Mouse (Mus musculus) heart, adult 11 months (tissue): ENCODE measurements around the gene Dok7.
A peak's percentile ranks its signal among the peaks of the same experiment; 100 is the strongest.

Source experiments
- DNase-seq: peaks from one replicate; pipeline ENCODE4 v3.0.0; 2022

Dok7 gene

DNA sequence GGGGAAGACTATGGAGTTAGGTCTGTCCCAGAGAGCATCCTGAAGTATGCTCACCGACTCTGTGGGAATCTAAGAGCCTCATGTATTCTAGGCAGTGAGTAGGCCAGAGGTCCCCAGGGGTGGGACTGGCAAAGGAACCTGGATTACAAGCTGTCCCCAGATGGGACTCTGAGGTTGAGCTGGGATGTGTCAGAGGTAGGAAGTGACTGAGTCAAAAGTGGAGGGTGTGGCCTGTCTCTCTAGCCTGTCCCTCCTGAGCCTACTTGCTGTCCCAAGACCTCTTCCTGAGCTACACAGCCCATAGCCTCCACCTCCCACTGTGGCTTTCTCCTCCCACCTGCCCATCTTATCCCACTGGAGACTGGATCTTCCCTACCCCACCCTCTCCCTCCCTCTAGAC lies 1.6 kb downstream of the Dok7 start:
- peak; percentile 94 for DNase-seq

DNA sequence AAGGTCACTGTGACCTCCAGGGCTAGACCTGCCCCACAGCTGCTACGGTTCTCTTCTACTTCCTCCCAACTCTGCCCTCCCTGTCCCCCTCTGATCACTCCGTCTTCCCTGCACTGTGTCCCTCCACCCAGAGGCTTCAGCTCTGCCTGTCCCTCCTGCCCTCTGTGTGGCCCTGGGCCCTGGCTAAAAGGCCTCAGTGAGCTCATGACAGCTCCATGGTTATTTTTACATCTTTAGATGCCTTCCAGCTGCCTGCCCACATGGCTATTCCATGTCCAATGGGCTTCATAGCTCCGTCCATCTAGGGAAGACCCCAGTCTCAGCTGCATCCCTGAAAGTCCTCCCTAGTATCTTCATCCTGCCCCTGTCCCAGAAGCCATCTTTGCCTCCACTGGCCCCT lies 3.5 kb downstream of the Dok7 start:
- DNase-seq = peak; percentile 96

DNA sequence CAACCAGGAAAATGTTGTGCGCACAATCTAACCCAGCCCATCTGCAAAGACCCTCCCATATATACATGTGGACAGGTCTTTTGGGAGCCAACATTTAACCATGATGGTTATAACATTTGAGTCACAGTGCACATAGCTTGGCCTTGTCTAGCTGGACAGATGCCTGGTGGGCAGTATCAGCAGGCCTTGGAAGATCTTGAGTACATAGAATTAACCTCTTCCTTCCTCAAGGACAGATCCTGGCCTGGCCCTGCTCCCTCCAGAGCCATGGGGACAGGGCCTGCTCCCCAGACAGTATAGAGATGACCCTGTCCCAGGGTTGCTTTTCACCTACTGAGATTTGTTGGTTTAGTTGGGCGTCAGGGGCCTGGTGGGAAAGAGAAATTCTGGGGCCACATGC lies 13.3 kb downstream of the Dok7 start:
- no peak for DNase-seq

DNA sequence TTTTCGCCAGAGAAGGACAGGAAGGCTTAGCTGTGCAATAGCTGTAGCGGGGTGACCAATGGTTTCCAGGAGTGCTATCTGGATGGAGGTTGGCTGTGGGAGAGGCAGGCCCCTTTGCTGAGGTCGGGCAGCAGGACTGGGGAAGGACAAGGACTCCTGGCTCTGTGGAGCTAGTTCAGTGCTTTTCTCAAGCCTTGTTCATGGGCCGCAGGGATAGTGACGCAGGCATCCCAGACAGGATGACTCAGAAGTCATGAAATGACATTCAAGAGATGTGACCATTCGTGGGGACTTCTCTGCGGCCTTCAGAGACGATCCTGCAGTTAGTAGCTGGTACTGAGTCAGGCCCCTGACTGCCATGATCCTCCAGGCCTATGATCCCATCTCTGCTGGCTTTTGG lies 13.7 kb downstream of the Dok7 start:
- DNase-seq = no peak

DNA sequence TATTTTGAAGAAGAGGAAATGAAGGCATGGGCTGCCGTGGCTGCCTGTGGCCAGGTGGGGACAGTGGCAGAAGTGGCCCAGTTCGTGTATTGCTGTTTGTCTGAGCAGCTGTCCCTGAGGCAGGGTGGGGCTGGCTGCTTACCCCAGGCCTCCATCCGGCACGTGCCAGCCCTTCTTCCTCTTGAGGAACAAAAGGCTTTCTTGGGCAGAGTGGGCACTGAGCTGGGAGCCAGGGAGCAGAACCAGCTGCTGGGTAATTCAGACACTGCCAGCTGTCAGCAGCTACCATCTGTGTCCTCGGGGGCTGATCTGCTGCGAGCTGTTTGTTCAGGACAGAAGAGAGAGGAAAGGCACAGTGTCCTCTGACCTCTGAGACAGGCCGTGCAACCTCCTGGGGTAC lies 14.4 kb downstream of the Dok7 start:
- no peak for DNase-seq

DNA sequence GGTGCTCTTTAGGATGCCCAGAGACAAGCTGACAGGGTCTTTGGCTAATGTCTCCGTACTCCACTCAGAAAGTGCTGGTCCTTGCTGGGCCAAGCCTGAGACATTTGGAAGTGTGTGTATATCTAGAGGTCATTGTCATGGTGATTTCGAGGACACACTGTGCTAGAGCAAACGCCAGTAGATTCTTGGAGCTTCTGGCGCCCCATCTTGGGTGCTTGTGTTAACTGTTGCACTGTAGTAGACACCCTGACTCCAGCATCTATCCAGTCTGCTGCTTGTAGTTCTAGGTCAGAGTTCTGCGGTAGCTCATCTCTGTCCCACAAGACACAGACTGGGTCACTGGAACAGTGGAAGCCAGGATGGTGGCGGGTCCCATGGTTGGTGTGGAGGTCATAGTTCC lies 15.3 kb downstream of the Dok7 start:
- DNase-seq = no peak

DNA sequence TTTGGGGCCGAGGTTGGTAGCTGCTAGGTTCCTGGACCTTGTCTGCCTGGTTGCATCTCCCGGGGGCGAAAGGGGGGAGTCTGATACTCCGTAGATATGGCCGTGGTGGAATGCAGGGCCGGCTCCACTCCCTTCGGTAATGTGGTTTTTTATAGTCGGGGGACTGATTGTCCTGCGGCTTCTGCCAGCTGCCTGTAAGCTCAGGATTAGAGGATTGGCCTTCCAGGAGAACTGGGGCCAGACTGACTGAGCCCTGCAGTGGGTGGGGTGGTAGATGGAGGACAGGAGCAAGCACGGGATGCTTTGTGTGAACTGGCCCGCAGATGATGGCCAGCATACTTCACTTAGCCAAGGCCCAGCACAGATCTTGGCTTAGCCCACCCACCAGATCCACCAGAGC lies 16.7 kb downstream of the Dok7 start:
- peak; percentile 96 for DNase-seq

DNA sequence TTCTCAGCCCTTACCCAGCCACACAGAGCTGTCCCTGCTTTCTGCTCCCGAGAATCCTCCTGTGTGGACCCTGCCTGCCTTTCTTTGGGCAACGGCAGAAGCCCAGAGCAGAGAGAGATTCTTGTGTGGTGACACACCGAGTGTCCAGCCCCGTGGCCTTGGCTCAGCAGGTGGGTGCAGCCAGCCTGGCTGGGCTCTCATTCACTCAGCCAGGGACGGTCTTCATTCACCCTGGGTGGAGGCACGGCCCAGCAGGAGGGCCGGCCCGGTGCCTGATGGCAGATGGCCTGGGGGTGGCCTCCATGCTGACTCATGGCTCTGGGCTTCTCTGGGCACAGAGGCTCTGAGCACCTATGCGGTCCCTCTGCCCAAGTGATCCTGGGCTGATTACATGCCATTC lies 17.4 kb downstream of the Dok7 start:
- DNase-seq = peak; percentile 96

DNA sequence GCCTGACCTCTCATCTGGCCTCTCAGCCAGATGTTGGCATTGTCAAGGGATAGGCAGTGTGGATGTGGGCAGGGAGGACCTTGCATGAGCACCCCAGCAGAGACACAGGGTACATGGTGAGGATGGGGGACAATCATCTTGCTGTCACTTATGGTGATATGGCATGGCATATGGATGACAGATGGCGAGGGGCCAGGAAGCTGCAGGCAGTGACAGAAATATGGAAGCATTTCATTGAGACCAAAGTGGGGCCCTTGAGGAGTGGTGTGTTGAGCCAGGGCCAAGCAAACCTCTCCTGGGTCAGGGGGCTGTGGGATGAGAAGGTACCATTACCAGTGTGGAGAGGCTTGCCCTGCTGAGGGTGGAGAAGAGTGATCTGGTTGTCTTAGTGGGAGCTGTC lies 19.8 kb downstream of the Dok7 start:
- DNase-seq = no peak

DNA sequence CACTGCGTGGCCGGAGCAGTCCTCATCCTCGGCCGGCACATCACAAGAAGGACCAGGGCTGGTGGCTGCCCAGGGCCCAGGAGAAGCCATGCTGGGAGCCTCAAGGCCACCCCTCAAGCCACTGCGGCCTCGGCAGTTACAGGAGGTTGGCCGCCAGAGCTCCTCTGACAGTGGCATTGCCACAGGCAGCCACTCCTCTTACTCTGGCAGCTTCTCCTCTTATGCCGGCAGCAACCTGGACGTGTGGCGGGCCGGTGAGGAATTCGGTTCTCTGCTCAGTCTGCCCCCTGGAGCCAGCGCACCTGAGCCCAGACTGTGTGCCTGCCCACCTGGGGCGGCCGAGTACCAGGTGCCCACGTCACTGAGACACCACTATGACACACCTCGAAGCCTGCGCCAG lies 22.5 kb downstream of the Dok7 start:
- DNase-seq = no peak

DNA sequence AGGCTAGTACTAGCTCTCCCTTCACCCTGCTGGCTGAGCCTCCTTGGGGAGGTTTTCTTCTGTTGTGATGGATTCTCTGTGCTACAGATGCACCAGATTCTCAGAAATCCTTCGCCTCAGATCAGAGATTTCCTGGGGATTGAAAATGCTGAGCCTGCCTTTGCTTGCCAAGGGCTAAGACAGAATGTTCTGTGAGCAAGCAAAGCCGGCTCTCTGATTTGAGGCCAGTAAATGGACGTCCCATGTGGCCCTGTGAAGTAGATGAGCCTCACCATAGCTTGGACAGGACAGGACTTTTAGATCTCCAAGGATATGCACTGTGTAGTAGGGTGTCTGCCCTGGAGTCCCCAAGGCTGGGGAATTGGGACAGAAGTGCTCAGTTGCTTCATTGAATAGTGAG lies 28.3 kb downstream of the Dok7 start:
- DNase-seq = peak; percentile 93

DNA sequence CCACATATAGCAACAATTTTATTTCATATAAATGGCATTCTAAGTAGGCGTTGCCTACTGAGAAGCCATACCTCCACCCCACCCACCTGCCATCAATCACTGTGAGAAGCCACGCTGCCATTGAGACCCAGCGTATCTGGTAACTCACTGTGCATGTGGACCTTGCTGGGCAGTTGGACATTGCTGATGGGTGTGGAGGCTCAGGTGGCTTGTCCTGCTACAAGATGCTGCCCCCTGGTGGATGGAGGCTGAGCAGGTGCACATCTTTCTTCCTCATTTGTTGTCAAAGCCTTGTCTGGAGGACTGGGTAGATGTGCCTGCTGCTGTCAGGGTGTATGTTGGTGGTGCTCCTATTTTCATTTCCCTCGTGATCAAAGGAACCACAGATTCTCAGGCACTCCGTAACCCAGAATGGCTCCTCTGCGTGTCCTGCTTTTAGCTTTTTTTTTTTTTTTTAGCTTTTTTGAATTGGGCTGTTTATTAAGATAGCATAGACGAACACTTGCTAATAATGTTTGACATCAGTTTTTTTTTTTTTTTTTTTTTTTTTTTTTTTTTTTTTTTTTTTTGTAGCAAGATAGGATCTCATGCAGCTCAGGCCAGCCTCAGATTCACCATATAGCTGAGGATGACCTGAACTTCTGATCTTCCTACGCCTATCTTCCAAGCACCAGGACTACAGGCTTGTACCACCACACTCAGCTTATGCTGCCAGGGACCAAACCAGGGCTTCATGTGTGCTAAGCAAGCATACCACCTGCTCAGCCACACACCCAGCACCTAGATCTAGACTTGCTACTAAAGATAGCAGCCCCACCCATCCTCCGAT lies 32.4 kb downstream of the Dok7 start:
- DNase-seq = no peak

DNA sequence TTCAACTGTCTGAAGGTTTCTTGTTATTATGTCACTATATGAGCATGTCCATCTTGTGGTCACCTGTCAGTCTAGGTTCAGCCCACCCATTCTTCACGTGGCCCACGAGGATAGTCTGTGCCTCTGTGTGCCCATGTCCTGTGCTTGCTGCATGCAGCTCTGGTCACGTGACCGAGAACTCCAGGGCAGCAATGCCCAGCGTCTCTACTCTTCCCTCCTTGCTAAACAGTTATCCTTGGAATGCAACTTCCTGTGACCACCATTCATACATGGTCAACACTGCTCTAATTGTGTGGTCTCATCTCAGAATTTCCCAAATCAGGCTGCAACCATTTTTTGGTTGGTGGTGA lies 33.0 kb downstream of the Dok7 start:
- DNase-seq = no peak

DNA sequence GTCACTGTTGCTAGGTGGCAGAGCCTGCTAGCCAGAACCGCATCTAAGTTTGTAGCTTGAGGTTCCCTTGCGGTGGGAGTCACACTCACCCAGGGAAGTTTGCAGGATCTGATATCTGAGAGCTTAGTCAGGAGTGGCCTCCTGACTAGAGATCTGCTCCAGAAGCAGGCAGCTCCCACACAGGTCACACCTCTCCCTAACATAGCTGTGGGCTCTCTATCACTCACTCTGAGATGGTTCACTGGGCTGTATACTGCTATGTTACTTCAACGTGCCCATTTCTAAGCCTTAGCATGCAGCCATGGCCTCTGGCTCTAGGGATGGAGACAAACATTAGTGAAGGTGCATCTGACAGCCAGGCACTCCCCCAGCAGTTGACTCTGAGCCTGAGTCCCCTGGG lies 35.1 kb downstream of the Dok7 start:
- no peak for DNase-seq

DNA sequence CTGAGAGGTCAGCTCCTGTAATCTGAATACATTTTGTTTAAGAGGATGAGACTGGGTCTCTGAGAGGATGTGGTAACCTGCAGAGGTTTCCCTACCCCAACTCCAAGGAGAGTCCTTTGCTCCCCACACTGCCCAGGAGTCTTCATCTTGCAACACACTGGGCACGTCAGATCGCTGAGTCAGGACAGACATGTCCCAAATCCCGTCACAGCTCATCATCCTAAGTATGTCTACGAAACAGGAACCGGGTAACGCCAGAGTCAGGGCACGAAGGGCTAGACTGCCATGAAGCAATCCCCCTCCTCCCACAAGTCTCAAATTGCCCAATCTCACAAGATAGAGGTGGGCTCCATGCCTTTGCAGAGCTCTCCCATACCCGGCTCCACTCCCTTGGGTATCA lies 46.5 kb downstream of the Dok7 start:
- DNase-seq = peak; percentile 86

DNA sequence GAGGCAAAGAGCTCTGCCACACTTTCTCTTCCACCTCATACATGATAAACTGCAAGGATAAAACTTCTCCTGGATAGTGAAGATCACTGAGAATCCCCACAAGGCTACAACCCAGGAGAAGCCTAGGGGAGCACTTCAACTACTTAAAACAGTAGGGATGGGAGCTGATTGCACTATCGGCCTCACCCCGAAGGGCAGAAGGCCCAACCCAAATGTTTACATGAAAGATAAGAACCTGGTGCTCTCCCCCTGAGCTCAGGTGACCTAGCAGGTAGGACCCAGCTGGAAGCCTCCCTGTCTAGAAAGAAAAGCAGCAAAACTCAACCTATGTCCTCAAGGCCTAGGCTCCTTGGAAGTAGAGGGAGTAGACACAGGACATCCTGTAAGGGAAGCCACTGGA lies 47.0 kb downstream of the Dok7 start:
- no peak for DNase-seq

DNA sequence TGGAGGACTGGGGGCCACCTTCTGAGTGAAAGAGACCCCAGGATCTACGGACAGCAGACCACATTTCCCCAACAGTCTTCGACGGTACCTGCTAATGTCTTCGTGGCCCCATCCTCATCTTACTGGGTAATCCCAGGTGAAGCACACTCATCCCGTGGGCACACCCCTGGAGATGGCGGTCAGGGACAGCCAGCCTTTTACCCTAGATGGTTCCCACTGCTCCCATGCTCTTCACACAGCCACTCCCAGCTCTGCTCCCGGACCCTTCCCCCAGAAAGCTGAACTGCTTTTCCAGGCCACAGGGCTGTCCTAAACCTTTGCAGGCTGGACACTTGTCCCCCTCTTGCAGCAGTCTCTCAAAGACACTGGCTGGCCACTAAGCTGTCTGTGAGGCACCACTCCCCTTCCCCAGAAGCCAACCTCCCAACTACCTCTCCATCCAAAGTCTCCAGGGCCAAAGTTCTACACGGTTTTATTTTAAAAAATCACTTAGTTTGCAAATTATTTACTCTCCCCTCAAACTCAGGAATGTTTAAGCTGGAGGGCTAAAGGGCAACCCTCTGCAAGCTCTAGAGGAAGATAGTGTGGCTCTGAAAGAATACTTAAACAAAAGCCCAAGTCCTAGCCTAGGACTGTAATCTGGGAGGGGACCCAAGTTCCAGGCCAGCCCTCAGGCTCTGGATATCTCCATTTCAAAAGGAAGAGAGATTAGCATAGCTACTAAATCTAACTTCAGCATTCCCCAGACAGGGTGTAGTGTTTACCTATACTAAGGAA lies 47.8 kb downstream of the Dok7 start:
- DNase-seq = peak; percentile 86

DNA sequence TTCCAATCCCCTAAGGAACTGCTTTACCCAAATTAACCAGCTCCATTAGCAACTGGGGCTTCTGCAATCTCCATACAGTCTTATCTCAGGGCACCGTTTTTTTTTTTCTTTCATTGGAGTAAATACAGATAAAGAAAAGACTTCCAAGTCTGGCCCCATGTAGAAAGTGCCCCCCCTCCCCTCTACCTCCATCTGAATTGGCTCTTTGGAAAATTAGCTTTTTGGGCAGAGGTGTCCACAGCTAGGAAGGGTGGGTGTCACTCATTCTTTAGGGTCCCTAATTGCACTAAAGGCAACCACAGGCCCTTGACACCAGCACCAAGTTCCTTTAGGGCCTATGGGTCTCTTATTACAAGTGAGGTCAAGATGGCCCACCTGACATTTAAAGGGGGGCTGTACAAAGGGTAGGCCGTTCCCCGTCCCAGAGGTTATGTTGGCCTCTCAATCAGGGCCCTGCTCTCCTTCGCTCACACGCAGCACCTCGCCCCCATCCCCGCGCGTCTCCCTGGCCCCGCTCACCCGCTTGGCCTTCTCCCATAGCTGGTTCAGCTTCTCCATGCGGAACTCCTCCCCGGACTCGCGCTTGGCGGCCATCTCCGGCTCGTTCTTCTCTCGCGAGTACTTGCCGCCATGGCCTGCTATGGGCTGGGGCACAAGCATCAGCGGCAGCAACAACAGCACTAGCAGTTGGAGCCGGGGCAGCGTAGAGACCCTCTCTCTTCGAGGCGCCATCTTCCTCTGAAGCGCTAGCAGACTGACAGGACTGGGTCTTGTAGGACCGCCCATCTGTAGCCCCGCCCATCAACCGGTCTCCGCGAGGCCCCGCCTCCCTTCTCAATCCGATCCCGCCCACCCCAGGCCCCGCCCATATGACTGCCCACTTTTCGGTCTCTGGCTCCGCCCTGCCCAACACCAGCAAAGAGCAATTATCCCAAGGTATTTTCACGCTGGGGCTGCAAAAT lies 48.7 kb downstream of the Dok7 start, which contains the start of gene Lrpap1:
Gene Lrpap1, minus strand, starts transcription at position 807 of the 962 bp plus-strand sequence.
- peak; percentile 99 for DNase-seq

DNA sequence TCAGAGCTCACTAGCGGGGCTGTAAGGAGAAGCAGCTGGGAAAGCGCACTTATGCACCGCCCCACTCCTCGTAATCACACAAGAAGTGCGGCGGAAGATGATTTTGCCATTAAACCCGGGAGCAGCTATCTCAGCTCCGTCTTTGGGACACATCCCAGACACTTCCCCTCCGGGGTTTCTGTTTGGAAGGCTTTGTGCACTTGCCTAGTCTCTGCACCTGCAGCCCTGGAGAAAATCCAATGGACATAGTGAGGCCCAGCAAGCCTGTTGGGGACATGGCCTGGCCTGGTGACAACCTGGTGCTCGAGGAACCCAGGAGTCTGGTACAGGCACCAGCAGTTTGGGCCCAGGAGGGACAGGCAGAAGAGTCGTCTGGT lies 49.3 kb downstream of the Dok7 start:
- no peak for DNase-seq

DNA sequence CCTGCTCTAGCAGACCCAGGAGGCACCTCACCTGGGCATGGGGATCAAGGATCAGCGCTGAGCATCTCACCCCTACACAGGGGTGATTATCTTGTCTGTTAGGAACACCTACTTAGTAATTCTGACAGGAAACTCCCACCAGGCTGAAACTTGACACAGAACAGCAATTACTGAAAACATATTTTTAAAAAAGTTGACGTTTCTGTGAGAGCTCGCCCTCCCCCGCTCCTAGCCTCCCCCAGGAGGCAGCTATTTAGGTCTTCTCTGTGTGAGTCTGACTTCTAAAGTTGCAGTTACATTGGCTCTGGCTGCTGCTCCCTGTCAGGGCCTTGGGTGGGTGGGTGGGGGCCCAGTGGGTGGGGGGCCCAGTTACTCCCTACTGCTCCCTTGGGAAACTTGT lies 55.9 kb downstream of the Dok7 start:
- no peak for DNase-seq

DNA sequence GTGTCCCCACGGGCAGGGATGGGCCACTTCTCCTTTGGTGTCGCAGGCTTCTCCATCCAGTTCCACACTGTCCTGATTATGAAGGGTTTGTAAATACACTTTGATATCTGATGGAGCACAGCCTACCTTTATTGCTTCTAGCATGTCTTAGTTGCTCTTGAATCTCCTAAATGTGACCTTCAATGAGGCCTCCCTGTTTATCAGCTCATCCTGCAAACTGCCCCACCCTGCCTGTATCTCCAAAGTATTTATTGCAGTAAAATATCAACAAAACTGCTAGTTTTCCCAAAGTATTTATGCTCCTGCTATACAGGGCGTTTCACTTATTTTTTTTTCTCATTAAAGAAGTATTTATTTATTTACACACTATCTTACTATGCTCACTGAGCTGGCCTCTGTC lies 59.4 kb downstream of the Dok7 start:
- no peak for DNase-seq

DNA sequence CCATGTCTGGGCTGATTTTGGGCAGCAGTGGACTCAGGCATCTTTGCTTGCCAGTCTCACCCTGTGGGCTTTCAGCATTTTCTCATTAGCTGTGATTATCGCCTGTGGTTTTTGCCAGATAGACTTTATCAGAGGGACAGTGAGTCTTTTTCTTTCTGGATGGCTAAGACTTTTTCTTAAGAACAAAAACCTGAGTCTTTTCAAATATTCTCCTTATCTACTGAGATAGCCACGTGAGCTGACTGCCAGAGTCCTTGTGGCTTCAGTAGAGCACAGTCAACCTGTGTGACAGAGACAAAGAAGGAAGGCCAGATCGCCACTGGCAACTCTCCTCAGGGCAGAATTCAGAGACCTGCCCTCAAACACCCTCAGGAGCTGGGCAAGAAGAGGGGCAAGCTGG lies 61.1 kb downstream of the Dok7 start:
- DNase-seq = no peak

DNA sequence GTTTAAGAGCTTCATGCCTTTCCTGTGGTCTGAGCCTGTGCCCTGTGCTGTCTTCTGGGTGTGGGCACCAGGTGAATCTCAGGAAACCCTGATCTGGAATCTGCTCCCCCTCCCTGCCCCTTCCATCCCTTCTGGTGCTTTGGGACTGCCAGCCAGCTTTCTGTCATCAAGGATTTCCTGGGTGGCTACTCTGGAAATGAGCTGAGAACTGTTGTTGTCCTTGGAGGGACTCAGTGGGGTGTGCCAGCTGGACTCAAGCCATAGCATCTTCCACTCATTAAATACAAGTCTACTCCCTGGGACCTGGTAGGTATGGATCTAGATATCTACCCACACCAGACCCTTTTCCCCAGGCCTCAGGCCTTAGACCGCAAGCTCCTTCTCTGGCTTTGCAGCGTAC lies 61.9 kb downstream of the Dok7 start:
- DNase-seq = no peak
